In genomic region chr8:110847645-110848495, GRCm38 (mm10) we compare ENCODE assay signal across 1 mouse cellular context.
TF ChIP-seq lines count a peak whose summit lies in the region.

No protein-coding gene starts in this region.

TF ChIP-seq in CH12.LX, 34 proteins besides CTCF, POLR2A, EP300 and RAD21 (continued from another document):
- TF ChIP-seq POLR2AphosphoS2 (IDR thresholded peaks at IDR 0.05; ENCODE audit: low read depth, low read length) (no peak), ZNF384 (IDR thresholded peaks at IDR 0.05; ENCODE audit: low read depth, low read length) (no peak), NRF1 (IDR thresholded peaks at IDR 0.05; ENCODE audit: low read depth, low read length) (no peak)
